Mouse (Mus musculus) lung, embryonic 15.5 days (tissue): ENCODE results near the gene Ecm2. TPM values are rescaled to one million over a fixed set of nuclear protein-coding genes. Genes with fewer than 3 reads are reported as not detected.

Source experiments
- ATAC-seq: fragments of 200-750 bp; cut with Nextera tagmentation; 2 replicates; pipeline ENCODE4 v1.8.0; 2017; ENCODE audit warnings: moderate number of reproducible peaks, borderline replicate concordance; ENCODE audit not compliant: low FRiP score, low TSS enrichment; ENCODE audit errors: extremely low read depth
- H3K27ac ChIP-seq: fragments of 300-500 bp; sonication (generic); 2 replicates; pipeline ENCODE4 v1.5.1; 2015; ENCODE audit warnings: moderate library complexity, mild to moderate bottlenecking, inconsistent platforms
- H3K27me3 ChIP-seq: fragments of 300-500 bp; sonication (generic); 2 replicates; pipeline ENCODE4 v1.6.1; 2015; ENCODE audit warnings: inconsistent platforms
- H3K36me3 ChIP-seq: fragments of 300-500 bp; sonication (generic); 2 replicates; pipeline ENCODE4 v1.6.1; 2015; ENCODE audit warnings: inconsistent platforms
- H3K4me1 ChIP-seq: fragments of 300-500 bp; sonication (generic); 2 replicates; pipeline ENCODE4 v1.6.1; 2015; ENCODE audit warnings: inconsistent platforms
- H3K4me2 ChIP-seq: fragments of 300-500 bp; sonication (generic); 2 replicates; pipeline ENCODE4 v1.6.1; 2015; ENCODE audit warnings: inconsistent platforms, mild to moderate bottlenecking, moderate library complexity
- H3K4me3 ChIP-seq: fragments of 300-500 bp; sonication (generic); 2 replicates; pipeline ENCODE4 v1.5.1; 2015; ENCODE audit warnings: mild to moderate bottlenecking, inconsistent platforms
- H3K9ac ChIP-seq: fragments of 300-500 bp; sonication (generic); 2 replicates; pipeline ENCODE4 v1.6.1; 2015; ENCODE audit warnings: inconsistent platforms
- H3K9me3 ChIP-seq: fragments of 300-500 bp; sonication (generic); 2 replicates; pipeline ENCODE4 v1.6.1; 2016; ENCODE audit warnings: inconsistent platforms
- WGBS: fragments of 180-500 bp; shearing (Covaris S2); methylation state at CpG from one replicate; pipeline ENCODE4 v1.1.7; 2015; 5-methylcytosine and 5-hydroxymethylcytosine counted together
- polyA plus RNA-seq: library from polyadenylated mRNA; unstranded; fragments of >200 nt; fragmentation: Nextera tagmentation; extraction: Ambion mirVana; gene quantifications from 2 replicates; pipeline ENCODE4 v1.2.1, GENCODE M21; 2015

Gene Ecm2
- 1.3 and 1.6 TPM in 2 replicates for polyA plus RNA-seq

DNA sequence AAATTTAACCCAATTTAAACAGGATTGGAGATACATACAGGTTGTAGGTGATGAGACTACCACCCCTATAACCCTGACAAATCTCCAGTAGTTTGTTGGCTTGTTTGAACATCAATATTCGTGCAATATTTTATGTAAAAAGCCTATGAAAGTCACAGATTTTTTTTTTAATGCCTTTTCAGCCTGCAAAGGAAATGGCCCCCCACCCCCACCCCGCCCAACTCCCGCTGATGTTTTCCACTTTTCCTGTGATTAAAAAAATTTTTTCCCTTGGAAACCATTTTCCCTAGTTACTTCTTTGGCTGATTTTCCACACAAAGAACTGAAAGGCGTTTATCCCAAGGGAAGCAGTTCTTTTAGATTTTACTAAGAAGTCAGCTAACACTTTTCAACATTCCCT lies at the start of gene Ecm2:
Gene Ecm2, plus strand, starts transcription at position 301 of the 400 bp plus-strand sequence.
- 0 out of 2 replicates have a peak within 1 kb of the TSS, but pooled peaks have one; percentile 2 for H3K4me2 ChIP-seq
- H3K4me3 ChIP-seq, result no peak within 1 kb of the TSS
- ATAC-seq, result no peak
- H3K9me3 ChIP-seq, result no peaks in the 10 kb centered on the region
- H3K27ac ChIP-seq, result no peak within 1 kb of the TSS
- peaks cover 4% of the 10 kb centered on the region; the same call in 1 of the 2 replicates for H3K4me1 ChIP-seq
- H3K27me3 ChIP-seq, result no peaks in the 10 kb centered on the region
- 46% methylated on average over 4 of the region's 4 CpGs for WGBS
- no peaks in the 10 kb centered on the region for H3K36me3 ChIP-seq
- H3K9ac ChIP-seq, result no peak within 1 kb of the TSS

DNA sequence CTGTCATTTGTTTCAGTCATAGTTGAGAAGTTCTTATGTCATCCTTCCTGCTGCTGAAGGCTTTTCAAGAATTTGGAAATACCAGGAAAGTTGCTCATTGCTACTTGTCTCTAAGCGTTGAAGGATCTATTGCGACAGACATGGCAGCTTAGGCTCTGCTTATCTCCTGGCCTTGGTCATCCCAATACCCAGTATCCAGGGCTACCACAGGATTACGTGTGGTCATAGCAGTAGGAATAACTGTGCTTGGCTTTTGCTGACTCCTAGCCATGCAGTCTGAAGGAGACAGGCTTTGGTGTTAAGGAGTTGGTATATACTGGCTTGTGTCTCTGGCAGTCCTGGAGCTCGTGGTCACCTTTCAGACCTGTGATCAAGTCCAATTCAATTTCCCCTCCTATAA lies 44.3 kb upstream of the Ecm2 start:
- no peaks in the 10 kb centered on the region for H3K9me3 ChIP-seq
- H3K9ac ChIP-seq, result no peak overlapping the region
- WGBS, result 76% methylated on average over 4 of the region's 4 CpGs
- H3K4me2 ChIP-seq, result no peak overlapping the region
- no peaks in the 10 kb centered on the region for H3K27me3 ChIP-seq
- no peak overlapping the region for H3K4me3 ChIP-seq
- peak overlapping the region; percentile 72; the same call in 1 of the 2 replicates for H3K27ac ChIP-seq
- no peaks in the 10 kb centered on the region for H3K4me1 ChIP-seq
- peaks cover 37% of the 10 kb centered on the region; the same call in 1 of the 2 replicates for H3K36me3 ChIP-seq
- ATAC-seq, result no peak

DNA sequence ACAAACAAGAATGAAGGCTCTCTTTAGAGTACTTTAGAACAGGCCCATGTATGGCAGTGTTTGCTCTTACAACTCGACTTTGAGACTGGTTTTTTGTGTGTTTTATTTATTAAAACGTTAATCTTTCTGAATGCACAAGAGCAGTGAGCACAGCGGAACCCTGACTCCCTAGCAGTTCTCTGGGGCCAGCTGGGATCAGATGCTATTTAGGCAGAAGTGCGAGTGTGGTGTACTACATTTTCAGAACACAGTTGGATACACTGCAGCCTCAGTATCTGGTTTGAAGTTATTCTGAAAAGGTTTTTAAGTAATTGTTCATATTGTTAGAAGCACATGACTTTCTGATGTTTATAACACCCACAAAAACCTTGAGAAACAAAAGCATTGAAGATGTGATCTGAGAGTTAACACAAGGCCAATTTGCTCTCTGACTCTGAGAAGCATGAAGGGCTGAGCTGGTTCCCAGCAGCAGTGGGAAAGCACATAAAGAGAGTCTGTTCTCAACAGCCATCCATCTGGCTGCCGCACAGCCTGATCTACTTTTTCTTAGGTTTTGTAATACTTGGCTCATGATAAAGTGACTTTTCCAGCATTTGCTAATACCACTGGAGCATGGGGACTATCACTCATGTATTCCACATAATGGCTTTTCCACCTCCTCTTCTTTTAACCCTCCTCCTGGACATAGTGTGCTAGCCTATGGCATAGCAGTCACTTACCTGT lies 43.8 kb upstream of the Ecm2 start:
- H3K4me3 ChIP-seq, result no peak overlapping the region
- no peaks in the 10 kb centered on the region for H3K27me3 ChIP-seq
- ATAC-seq, result peak; percentile 35; the same call in 1 of the 2 replicates
- no peaks in the 10 kb centered on the region for H3K4me1 ChIP-seq
- H3K9me3 ChIP-seq, result no peaks in the 10 kb centered on the region
- peak overlapping the region; percentile 72 for H3K27ac ChIP-seq
- peaks cover 36% of the 10 kb centered on the region; the same call in 1 of the 2 replicates for H3K36me3 ChIP-seq
- WGBS, result 71% methylated on average over 5 of the region's 5 CpGs
- H3K9ac ChIP-seq, result no peak overlapping the region
- no peak overlapping the region for H3K4me2 ChIP-seq

DNA sequence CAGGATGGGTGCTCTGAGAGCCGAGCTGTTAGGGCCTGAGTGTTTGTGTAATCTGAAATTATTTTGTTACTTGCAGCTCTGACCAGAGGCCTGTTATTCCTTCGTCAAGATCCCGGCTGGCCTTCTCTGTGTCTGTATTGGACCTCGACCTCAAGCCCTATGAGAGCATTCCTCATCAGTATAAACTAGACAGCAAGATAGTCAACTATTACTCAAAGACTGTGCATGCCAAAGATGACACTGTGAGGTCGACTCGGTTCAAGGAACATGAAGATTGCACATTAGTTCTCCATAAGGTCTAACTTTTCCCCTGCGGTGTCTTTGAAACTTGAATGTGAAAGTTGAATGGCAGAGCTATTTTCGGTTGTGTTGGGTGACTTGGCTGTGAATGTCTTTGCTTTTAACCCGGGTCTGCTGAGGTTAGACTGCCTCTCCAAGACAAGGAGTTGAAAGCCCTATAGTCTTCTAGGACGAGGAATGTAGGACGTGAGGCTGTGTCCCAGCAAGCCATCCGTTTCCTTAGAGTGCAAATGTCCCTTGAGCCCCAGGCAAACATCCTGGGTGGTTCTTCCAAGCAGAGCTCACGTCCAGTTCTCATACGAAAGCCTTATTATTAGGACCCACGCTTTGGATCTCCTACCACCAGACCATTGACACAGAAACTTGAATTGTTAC lies 43.0 kb upstream of the Ecm2 start:
- no peak overlapping the region for H3K9ac ChIP-seq
- H3K9me3 ChIP-seq, result no peaks in the 10 kb centered on the region
- ATAC-seq, result peak; percentile 64; the same call in 1 of the 2 replicates
- H3K27ac ChIP-seq, result peak overlapping the region; percentile 72
- no peaks in the 10 kb centered on the region for H3K4me1 ChIP-seq
- H3K4me2 ChIP-seq, result no peak overlapping the region
- H3K4me3 ChIP-seq, result no peak overlapping the region
- peaks cover 36% of the 10 kb centered on the region; the same call in 1 of the 2 replicates for H3K36me3 ChIP-seq
- H3K27me3 ChIP-seq, result no peaks in the 10 kb centered on the region
- WGBS, result 72% methylated on average over 15 of the region's 15 CpGs

DNA sequence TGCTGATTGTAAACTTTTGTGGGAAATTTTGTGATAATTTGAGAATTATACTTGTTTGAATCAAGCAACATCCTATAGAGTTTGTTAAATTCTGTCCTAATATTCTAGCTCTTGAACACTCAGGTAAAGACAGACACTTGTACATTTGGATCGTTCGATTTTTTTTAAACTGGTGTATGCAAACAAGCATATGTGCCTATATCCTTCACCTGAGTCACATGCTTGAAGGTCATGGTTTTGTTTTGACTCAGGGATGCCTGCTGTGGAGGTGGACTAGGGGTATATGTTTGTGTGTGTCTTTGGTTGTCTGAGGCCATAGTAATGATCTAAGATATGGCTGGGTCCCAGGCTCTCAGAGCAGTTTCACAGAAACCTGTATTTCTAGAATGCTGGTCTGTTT lies 41.7 kb upstream of the Ecm2 start:
- H3K4me2 ChIP-seq, result no peak overlapping the region
- H3K4me1 ChIP-seq, result no peaks in the 10 kb centered on the region
- 91% methylated on average over 2 of the region's 2 CpGs for WGBS
- H3K27me3 ChIP-seq, result no peaks in the 10 kb centered on the region
- no peak for ATAC-seq
- H3K9ac ChIP-seq, result no peak overlapping the region
- H3K9me3 ChIP-seq, result no peaks in the 10 kb centered on the region
- no peak overlapping the region for H3K27ac ChIP-seq
- peaks cover 33% of the 10 kb centered on the region; the same call in 1 of the 2 replicates for H3K36me3 ChIP-seq
- H3K4me3 ChIP-seq, result no peak overlapping the region

DNA sequence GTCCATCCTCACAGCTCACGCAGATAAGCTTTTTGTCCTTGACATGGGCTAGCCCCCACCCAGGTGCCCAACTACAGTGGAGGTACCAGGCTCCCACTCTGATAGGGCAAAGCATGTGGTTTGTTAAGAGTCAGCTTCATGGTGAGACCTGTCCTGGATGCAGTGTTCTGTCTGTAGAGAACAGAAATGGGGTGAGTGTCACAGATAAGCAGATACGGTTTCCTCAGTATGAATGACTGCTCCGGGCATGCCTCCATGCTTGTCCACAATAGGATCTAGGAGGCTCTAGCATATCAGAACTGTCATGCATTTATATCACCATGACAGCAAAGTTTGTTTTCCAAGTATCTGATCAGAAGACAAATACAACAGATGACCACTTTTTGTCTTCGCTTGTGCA lies 38.7 kb upstream of the Ecm2 start:
- Histone ChIP-seq H3K9me3 (no peaks in the 10 kb centered on the region), H3K27ac (peak overlapping the region; percentile 71; the same call in 1 of the 2 replicates), H3K4me3 (no peak overlapping the region), H3K9ac (no peak overlapping the region), H3K27me3 (no peaks in the 10 kb centered on the region), H3K36me3 (peaks cover 24% of the 10 kb centered on the region; the same call in 1 of the 2 replicates), H3K4me2 (no peak overlapping the region), H3K4me1 (peaks cover 4% of the 10 kb centered on the region; the same call in 1 of the 2 replicates)
- ATAC-seq, result no peak
- 93% methylated on average over 4 of the region's 4 CpGs for WGBS

DNA sequence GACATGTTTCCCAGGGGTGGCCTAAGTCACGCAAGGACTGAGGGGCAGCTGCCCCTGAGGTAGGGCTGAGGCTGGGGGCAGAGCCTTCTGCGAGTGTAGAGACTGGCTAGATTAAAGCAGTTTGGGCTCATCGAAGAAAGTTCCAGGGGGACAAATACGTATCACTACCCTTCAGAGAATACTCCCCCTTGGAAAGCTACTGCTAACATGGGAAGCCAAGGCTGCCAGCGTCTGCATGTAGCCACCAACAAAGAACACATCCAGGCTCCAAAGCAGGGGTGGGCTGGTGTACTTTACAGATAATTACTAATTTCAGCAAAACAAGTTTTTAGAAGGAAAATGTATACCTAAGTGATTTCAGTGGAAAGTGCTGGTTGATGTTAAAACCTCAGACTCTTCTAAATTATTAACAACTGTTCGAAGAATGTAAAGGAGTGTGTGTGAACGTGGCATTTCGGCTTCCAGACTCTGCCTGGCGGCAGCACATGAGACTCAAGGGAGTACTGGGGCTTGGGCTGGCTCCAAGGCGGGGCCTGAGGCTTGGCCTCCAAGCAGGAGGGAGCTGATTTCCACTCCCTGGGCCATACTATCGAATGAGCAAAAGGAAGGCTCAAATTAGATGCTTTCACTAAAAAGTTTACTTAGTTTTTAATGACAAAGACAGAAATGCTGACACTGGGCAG lies 38.1 kb upstream of the Ecm2 start:
- Histone ChIP-seq H3K4me1 (peaks cover 10% of the 10 kb centered on the region; the same call in 1 of the 2 replicates), H3K36me3 (peaks cover 20% of the 10 kb centered on the region; the same call in 1 of the 2 replicates), H3K4me3 (no peak overlapping the region), H3K9me3 (no peaks in the 10 kb centered on the region), H3K9ac (no peak overlapping the region), H3K4me2 (no peak overlapping the region), H3K27ac (peak overlapping the region; percentile 71), H3K27me3 (no peaks in the 10 kb centered on the region)
- WGBS, result 68% methylated on average over 11 of the region's 11 CpGs
- no peak for ATAC-seq

DNA sequence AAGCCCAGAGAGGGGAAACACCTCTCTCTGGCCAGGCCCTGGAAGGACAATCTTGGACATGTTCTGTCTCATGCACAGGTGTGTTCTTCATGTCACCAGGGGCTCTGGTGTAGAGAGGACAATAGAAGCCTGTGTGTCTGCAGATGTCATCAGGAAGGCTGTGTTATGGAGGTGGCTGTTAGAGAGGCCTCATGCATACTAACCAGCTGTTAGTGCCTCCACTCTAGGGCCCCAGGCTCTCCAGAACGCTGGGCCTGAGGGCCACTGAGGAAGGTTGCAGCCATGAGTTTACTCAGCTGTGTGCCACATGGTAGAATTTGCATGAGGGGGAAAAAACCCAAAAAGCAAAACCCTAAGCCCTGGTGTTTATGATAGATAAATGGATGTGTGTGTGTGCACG lies 37.0 kb upstream of the Ecm2 start:
- Histone ChIP-seq H3K9me3 (no peaks in the 10 kb centered on the region), H3K4me3 (no peak overlapping the region), H3K27me3 (no peaks in the 10 kb centered on the region), H3K27ac (no peak overlapping the region), H3K4me2 (no peak overlapping the region), H3K4me1 (peaks cover 12% of the 10 kb centered on the region; the same call in 1 of the 2 replicates), H3K9ac (no peak overlapping the region), H3K36me3 (peaks cover 17% of the 10 kb centered on the region; the same call in 1 of the 2 replicates)
- no peak for ATAC-seq
- 65% methylated on average over 2 of the region's 2 CpGs for WGBS

DNA sequence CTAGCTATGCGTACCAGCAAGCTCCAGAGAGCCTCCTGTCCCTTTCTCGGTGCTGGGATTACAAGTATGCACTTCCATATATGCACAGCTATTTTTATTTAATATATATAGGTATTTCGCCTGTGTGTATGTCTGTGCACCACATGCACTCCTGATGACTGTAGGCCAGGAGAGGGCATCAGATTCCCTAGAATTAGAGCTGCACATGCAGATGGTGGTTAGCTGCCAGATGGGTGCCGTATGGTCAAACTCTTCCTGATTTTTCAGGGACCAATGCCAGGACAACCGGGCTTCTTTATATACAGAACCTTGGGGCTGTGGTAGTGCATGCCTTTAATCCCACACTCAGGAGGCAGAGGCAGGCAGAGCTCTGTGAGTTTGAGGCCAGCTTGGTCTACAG lies 35.6 kb upstream of the Ecm2 start:
- Histone ChIP-seq H3K4me3 (no peak overlapping the region), H3K27ac (no peak overlapping the region), H3K4me1 (peaks cover 12% of the 10 kb centered on the region; the same call in 1 of the 2 replicates), H3K27me3 (no peaks in the 10 kb centered on the region), H3K36me3 (peaks cover 14% of the 10 kb centered on the region; the same call in 1 of the 2 replicates), H3K9ac (no peak overlapping the region), H3K9me3 (no peaks in the 10 kb centered on the region), H3K4me2 (no peak overlapping the region)
- no peak for ATAC-seq
- WGBS, result 80% methylated on average over 5 of the region's 5 CpGs

DNA sequence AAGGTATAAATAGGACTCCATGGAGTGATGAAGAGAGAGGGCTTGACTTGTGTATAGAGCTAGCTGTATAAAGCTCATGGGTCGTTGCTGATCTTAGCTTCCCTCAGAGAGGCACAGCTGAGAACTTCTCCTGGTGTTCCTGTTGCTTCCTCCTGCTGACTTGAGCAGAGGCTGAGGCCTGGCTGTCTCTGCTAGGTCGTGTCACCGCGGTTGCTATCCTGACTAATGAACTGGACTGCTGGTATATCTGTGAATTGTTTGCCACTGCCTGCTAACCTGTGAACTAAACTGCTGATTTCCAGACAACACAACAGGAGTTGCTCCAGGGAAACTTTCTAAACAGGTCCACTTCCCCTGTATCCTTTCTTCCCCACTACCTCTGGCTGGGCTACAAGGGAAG lies 34.3 kb upstream of the Ecm2 start:
- Histone ChIP-seq H3K4me3 (no peak overlapping the region), H3K36me3 (peaks cover 2% of the 10 kb centered on the region; the same call in 1 of the 2 replicates), H3K27me3 (no peaks in the 10 kb centered on the region), H3K9me3 (no peaks in the 10 kb centered on the region), H3K4me1 (peaks cover 12% of the 10 kb centered on the region; the same call in 1 of the 2 replicates), H3K27ac (peak overlapping the region; percentile 86), H3K9ac (no peak overlapping the region), H3K4me2 (no peak overlapping the region)
- WGBS, result 75% methylated on average over 4 of the region's 4 CpGs
- ATAC-seq, result no peak

DNA sequence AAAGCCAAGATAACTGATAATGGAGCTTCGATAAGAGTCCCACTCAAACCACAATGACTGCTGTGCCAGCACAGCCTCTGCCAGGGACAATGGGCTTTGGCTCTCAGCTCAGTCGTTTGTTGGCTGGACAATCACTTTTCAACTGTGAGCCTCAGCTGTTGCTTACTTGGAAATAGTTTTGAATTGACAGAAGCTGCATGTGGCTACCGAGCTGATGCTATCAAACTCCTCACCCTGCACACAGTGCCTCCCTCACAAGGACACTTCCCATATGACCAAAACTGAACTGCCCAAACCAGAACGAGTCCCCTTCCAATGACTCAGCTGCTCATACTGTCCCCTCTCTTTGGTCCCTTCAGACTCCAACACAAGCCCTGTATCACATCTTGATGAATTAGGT lies 33.8 kb upstream of the Ecm2 start:
- Histone ChIP-seq H3K4me3 (no peak overlapping the region), H3K9ac (no peak overlapping the region), H3K36me3 (no peaks in the 10 kb centered on the region), H3K9me3 (no peaks in the 10 kb centered on the region), H3K4me1 (peaks cover 12% of the 10 kb centered on the region; the same call in 1 of the 2 replicates), H3K27me3 (no peaks in the 10 kb centered on the region), H3K4me2 (no peak overlapping the region), H3K27ac (peak overlapping the region; percentile 86)
- 51% methylated on average over 4 of the region's 4 CpGs for WGBS
- ATAC-seq, result no peak
